Mouse (Mus musculus): Measurements from ENCODE around the gene Gtf3c1. TPM values are rescaled to one million over a fixed set of nuclear protein-coding genes. Genes with fewer than 3 reads are reported as not detected.

Gene Gtf3c1
- total and polyA plus RNA-seq, 2 experiments: 14.9 to 24.4 TPM

DNA sequence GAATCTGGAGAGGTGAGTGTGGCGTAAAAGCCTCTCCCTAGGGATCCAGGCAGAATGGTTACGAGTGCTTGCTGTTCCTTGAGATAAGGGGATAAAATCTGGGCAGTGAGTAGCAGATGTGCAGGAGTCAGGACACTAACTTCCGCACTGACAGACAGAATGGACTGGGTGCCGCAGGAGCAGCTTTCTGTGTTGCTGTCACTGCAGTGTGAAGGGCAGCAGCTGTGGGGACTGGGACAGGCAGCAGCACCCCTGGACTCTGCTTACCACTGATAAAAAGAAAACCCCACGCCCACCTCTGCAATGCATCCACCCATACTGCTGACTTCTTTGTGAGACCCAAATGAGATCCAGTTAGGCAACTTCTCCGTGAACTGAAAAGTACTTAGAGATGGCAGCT lies 36.7 kb downstream of the Gtf3c1 start:
- H3K79me2 ChIP-seq (ENCODE audit: control insufficient read depth, insufficient read depth, low read length): no peaks in the 10 kb centered on the region
- H3K27ac ChIP-seq (replicated peaks; ENCODE audit: insufficient read depth, low read depth, low read length): no peak overlapping the region
- DNase-seq (ENCODE audit: extremely low read depth, low read depth, low spot score): no peak
- no peak overlapping the region for H3K9ac ChIP-seq (ENCODE audit: low read depth, low read length)
- no peaks in the 10 kb centered on the region for H3K27me3 ChIP-seq (ENCODE audit: control insufficient read depth, insufficient read depth, low read length)
- no peak for TF ChIP-seq CTCF (IDR thresholded peaks at IDR 0.05; ENCODE audit: low read depth, low read length)
- no peak for TF ChIP-seq POLR2A (IDR thresholded peaks at IDR 0.05; ENCODE audit: extremely low read depth, insufficient read depth, low read length)
- WGBS: 95% methylated on average over 6 of the region's 6 CpGs
- no peaks in the 10 kb centered on the region for H3K4me1 ChIP-seq (ENCODE audit: control insufficient read depth, insufficient read depth, low read length)
- H3K36me3 ChIP-seq (ENCODE audit: control insufficient read depth, insufficient read depth, low read length): peaks cover 77% of the 10 kb centered on the region
- H3K4me3 ChIP-seq (ENCODE audit: insufficient read depth, low read depth, low read length): no peak overlapping the region

DNA sequence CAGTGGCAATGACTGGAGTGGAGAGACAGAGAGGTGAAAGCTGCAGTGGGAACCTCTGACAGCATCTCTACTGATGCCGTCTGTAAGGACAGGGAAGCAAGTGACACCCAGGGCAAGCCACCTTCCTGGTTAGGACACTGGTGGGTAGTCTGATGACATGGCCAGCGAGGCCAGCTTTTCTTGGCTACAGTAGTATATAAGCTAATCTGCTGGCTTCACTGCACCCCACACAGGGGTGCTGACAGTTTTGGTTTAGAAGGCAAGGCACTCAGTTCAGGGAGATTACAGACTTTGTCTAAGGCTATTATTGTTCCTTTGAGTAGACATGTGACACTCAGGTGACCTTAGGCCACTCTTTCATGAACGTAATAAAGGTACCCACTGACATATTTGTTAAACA lies 43.9 kb downstream of the Gtf3c1 start:
- Histone ChIP-seq H3K4me1 (ENCODE audit: control insufficient read depth, insufficient read depth, low read length) (no peaks in the 10 kb centered on the region), H3K79me2 (ENCODE audit: control insufficient read depth, insufficient read depth, low read length) (no peaks in the 10 kb centered on the region), H3K36me3 (ENCODE audit: control insufficient read depth, insufficient read depth, low read length) (peaks cover 71% of the 10 kb centered on the region), H3K9ac (ENCODE audit: low read depth, low read length) (no peak overlapping the region), H3K27me3 (ENCODE audit: control insufficient read depth, insufficient read depth, low read length) (no peaks in the 10 kb centered on the region), H3K27ac (replicated peaks; ENCODE audit: insufficient read depth, low read depth, low read length) (no peak overlapping the region), H3K4me3 (ENCODE audit: insufficient read depth, low read depth, low read length) (no peak overlapping the region)
- TF ChIP-seq POLR2A (IDR thresholded peaks at IDR 0.05; ENCODE audit: extremely low read depth, insufficient read depth, low read length) (no peak), CTCF (IDR thresholded peaks at IDR 0.05; ENCODE audit: low read depth, low read length) (no peak)
- WGBS: 91% methylated on average over 3 of the region's 3 CpGs
- no peak for DNase-seq (ENCODE audit: extremely low read depth, low read depth, low spot score)

DNA sequence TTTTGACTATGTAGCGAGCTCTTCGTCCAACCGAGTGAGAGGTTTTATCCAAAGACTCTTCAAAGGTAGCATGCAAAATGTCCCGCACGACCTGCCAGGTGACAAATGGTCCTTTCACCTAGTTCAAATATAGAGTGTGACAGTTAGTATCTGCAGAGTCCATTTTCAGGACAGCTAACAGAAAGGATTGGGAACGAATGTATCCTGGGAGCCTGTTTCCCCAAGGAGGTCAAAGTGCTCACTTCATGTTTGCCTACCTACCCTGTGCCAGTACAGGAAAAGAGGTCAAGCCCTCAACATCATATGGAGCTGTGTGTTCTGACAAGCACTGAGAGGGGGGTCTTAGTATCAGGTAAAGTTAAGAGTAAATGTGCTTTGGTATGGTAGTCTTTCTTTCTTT lies 50.1 kb downstream of the Gtf3c1 start:
- Histone ChIP-seq H3K36me3 (ENCODE audit: control insufficient read depth, insufficient read depth, low read length) (peaks cover 47% of the 10 kb centered on the region), H3K27ac (replicated peaks; ENCODE audit: insufficient read depth, low read depth, low read length) (peak overlapping the region; percentile 49), H3K4me1 (ENCODE audit: control insufficient read depth, insufficient read depth, low read length) (peaks cover 13% of the 10 kb centered on the region; the same call in 1 of the 2 replicates), H3K9ac (ENCODE audit: low read depth, low read length) (no peak overlapping the region), H3K79me2 (ENCODE audit: control insufficient read depth, insufficient read depth, low read length) (no peaks in the 10 kb centered on the region), H3K27me3 (ENCODE audit: control insufficient read depth, insufficient read depth, low read length) (no peaks in the 10 kb centered on the region), H3K4me3 (ENCODE audit: insufficient read depth, low read depth, low read length) (no peak overlapping the region)
- no peak for TF ChIP-seq CTCF (IDR thresholded peaks at IDR 0.05; ENCODE audit: low read depth, low read length)
- no peak for TF ChIP-seq POLR2A (IDR thresholded peaks at IDR 0.05; ENCODE audit: extremely low read depth, insufficient read depth, low read length)
- 41% methylated on average over 6 of the region's 6 CpGs for WGBS
- peak; percentile 88 for DNase-seq (ENCODE audit: extremely low read depth, low read depth, low spot score)

DNA sequence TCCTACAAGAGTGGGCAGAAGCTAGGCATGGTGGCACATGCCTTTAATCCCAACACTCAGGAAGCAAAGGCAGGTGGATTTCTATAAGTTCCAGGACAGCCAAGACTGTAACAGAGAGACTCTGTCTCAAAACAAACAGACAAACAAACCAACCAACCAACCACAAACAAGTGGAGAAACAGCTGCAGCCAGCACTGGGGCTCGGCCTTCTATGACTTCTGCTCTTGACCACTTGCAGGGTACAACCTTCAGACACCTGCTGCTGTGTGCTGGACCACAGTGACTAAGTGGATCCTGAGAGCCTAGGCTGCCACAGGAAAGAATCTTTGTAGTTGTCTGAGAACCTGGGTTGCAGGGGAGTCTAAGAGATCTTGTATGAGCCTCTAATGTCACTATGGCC lies 58.6 kb downstream of the Gtf3c1 start:
- peaks cover 51% of the 10 kb centered on the region for H3K36me3 ChIP-seq (ENCODE audit: control insufficient read depth, insufficient read depth, low read length)
- H3K4me1 ChIP-seq (ENCODE audit: control insufficient read depth, insufficient read depth, low read length): no peaks in the 10 kb centered on the region
- no peaks in the 10 kb centered on the region for H3K27me3 ChIP-seq (ENCODE audit: control insufficient read depth, insufficient read depth, low read length)
- 66% methylated on average over 1 of the region's 1 CpGs for whole genome bisulfite sequencing
- no peak for DNase-seq (ENCODE audit: extremely low read depth, low read depth, low spot score)
- H3K4me3 ChIP-seq (ENCODE audit: insufficient read depth, low read depth, low read length): no peak overlapping the region
- TF ChIP-seq CTCF (IDR thresholded peaks at IDR 0.05; ENCODE audit: low read depth, low read length): no peak
- TF ChIP-seq POLR2A (IDR thresholded peaks at IDR 0.05; ENCODE audit: extremely low read depth, insufficient read depth, low read length): no peak
- H3K79me2 ChIP-seq (ENCODE audit: control insufficient read depth, insufficient read depth, low read length): no peaks in the 10 kb centered on the region
- no peak overlapping the region for H3K27ac ChIP-seq (replicated peaks; ENCODE audit: insufficient read depth, low read depth, low read length)
- no peak overlapping the region for H3K9ac ChIP-seq (ENCODE audit: low read depth, low read length)

DNA sequence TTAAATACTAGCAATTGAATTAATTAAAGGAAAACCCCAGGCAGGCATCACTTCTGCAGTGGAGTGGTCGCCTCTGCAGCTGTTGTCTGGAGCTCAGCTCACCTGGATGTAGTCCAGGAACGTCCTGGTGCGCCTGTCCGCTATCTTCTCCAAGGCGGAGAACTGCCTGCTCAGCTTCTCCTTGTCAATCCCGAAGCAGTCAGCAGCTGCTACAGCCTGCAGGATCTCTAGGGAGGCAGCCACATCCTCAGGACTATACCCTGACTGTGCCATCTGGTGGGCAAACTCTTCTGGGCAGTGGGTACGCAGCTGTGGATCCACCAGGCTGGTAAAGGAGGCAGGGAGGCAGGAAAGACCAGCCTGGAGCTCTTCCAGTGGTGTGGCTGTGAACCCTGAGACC lies 62.2 kb downstream of the Gtf3c1 start:
- H3K36me3 ChIP-seq (ENCODE audit: control insufficient read depth, insufficient read depth, low read length): peaks cover 43% of the 10 kb centered on the region; the same call in 1 of the 2 replicates
- 79% methylated on average over 7 of the region's 7 CpGs for WGBS
- TF ChIP-seq POLR2A (IDR thresholded peaks at IDR 0.05; ENCODE audit: extremely low read depth, insufficient read depth, low read length): no peak
- no peak for TF ChIP-seq CTCF (IDR thresholded peaks at IDR 0.05; ENCODE audit: low read depth, low read length)

DNA sequence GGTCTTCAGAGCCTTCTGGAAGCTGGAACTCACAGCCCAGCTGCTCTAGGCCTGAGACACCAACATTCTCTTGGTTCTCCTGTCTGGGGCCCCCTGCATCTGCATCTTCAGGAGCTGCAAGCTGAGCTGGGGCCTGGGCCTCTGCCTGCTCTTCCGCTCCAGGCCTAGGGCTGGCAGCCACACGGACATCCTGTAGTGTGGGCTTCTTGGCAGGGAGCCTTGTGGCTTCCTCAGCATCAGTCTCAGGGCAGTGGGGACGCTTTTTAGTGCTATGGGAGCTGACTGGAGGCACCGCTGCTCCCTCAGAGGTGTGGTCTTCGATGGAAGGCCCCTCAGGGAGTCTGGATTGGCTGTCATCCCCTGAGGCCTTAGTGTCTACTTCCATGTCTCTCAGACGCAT lies 63.7 kb downstream of the Gtf3c1 start:
- no peak for DNase-seq (ENCODE audit: extremely low read depth, low read depth, low spot score)
- WGBS: 75% methylated on average over 6 of the region's 6 CpGs
- peaks cover 40% of the 10 kb centered on the region; the same call in 1 of the 2 replicates for H3K36me3 ChIP-seq (ENCODE audit: control insufficient read depth, insufficient read depth, low read length)

More for the DNA sequence above, 62.2 kb downstream of the Gtf3c1 start:
- no peak for DNase-seq (ENCODE audit: extremely low read depth, low read depth, low spot score)
- no peaks in the 10 kb centered on the region for H3K79me2 ChIP-seq (ENCODE audit: control insufficient read depth, insufficient read depth, low read length)
- H3K9ac ChIP-seq (ENCODE audit: low read depth, low read length): no peak overlapping the region
- H3K27ac ChIP-seq (replicated peaks; ENCODE audit: insufficient read depth, low read depth, low read length): no peak overlapping the region
- H3K4me1 ChIP-seq (ENCODE audit: control insufficient read depth, insufficient read depth, low read length): no peaks in the 10 kb centered on the region
- no peaks in the 10 kb centered on the region for H3K27me3 ChIP-seq (ENCODE audit: control insufficient read depth, insufficient read depth, low read length)
- H3K4me3 ChIP-seq (ENCODE audit: insufficient read depth, low read depth, low read length): no peak overlapping the region

More for the DNA sequence above, 63.7 kb downstream of the Gtf3c1 start:
- Histone ChIP-seq H3K27ac (replicated peaks; ENCODE audit: insufficient read depth, low read depth, low read length) (no peak overlapping the region), H3K4me1 (ENCODE audit: control insufficient read depth, insufficient read depth, low read length) (no peaks in the 10 kb centered on the region), H3K79me2 (ENCODE audit: control insufficient read depth, insufficient read depth, low read length) (no peaks in the 10 kb centered on the region), H3K27me3 (ENCODE audit: control insufficient read depth, insufficient read depth, low read length) (no peaks in the 10 kb centered on the region), H3K9ac (ENCODE audit: low read depth, low read length) (no peak overlapping the region), H3K4me3 (ENCODE audit: insufficient read depth, low read depth, low read length) (no peak overlapping the region)
- no peak for TF ChIP-seq POLR2A (IDR thresholded peaks at IDR 0.05; ENCODE audit: extremely low read depth, insufficient read depth, low read length)
- no peak for TF ChIP-seq CTCF (IDR thresholded peaks at IDR 0.05; ENCODE audit: low read depth, low read length)
